Mouse (Mus musculus) right cerebral cortex, postnatal 14 days (tissue): Measurements from ENCODE around the gene Lrrc31.
"Not testable (repeated sequence)": the region's sequence is repeated elsewhere in the genome, so short reads cannot be mapped to it uniquely, and the experiment has no call there.

ENCODE experiments used
- DNase-seq: peaks from one replicate; pipeline ENCODE4 v3.0.0; 2022

Lrrc31 gene

DNA sequence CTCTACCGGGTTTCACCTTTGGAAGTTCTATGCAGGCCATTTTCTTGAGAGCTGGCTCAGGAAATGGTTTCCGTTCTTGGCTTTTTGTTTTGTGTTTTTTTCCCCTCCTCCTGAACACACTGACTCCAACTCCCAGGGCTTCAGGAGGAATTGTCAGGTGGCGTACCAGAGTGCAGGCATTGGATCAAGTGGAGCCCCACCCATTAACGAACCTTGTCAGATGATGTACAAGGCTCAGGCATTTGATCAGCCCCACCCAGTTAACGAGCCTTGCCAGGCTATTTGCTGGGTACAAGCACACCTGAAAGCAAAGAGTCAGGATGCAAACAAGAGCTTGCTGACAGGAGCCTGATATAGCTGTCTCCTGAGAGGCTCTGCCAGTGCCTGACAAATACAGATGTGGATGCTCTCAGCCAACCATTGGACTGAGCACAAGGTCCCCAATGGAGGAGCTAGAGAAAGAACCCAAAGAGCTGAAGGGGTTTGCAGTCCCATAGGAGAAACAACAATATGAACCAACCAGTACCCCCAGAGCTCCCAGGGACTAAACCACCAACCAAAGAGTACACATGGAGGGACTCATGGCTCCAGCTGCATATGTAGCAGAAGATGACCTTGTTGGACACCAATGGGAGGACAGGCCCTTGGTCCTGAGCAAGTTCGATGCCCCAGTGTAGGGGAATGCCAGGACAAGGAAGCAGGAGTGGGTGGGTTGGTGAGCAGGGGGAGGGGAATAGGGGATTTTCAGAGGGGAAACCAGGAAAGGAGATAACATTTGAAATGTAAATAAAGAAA, at the start of gene Lrrc31:
Gene Lrrc31, minus strand, starts transcription at position 133 of the 795 bp plus-strand sequence.
- not testable (repeated sequence) for DNase-seq

DNA sequence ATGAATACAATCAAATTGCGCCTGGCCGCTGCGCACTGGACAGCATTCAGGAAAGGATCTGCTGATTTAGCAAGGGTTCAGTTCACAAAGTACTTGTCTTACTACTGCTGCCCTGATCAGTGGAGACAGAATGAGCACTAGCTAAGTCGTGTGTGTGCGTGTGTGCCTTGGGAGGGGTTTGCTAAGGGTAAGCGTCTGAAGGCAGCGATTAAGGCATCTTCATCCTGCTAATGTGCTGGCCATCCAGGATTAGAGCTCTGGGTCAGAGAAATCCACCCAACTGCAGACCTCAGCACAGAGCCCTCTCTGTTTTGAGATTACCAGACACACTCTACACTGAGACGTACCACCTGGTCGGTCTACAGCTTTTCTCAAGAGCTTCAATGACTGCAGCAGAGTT, 48.7 kb upstream of the Lrrc31 start:
- no peak for DNase-seq

- no peak for DNase-seq
Observed at GRCm38 (mm10) chr3:30746006-30746405, 46.4 kb upstream of the Lrrc31 start, which contains the start of gene Samd7. TSS of gene Samd7 (plus strand) at chr3:30746293.

DNA sequence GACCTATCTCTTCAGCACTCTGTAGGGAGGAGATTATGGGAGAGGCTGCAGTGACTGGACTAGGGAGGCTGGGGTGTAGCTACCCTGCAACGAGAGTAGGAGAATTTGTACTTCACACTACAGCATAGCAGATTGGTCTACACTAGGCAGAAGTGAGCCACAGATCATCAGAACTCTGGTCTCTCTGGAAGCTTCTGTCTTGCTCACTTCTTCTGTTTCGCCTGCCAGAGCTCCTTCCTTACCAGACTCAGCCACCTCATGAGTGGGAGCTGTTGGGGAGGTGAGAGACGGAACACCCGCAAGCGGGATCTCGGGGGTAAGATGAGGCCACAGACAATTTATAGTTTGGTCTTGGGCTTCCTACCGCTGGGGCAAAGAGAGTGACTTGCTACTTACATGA, 43.2 kb upstream of the Lrrc31 start:
- no peak for DNase-seq

DNA sequence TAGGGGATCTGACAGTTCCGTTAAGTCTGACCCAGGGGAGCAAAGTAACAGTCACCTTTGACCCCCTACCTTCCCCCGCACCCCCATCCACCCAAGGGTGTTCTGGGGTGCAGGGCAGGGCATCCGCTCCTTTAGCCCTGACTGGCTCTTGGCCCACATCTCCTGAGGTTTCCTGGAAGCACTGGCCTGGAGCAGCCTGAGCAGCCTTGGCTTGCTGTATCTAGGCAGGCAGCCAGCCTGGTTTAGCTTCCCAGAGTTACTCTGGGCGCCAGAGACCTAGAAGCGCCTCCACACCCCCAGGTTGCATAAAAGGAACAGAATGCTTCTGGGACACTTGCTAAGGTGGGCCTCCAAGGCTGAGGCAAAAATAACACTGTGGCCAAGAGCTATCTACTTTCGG, 41.7 kb upstream of the Lrrc31 start:
- DNase-seq: peak; percentile 59

DNA sequence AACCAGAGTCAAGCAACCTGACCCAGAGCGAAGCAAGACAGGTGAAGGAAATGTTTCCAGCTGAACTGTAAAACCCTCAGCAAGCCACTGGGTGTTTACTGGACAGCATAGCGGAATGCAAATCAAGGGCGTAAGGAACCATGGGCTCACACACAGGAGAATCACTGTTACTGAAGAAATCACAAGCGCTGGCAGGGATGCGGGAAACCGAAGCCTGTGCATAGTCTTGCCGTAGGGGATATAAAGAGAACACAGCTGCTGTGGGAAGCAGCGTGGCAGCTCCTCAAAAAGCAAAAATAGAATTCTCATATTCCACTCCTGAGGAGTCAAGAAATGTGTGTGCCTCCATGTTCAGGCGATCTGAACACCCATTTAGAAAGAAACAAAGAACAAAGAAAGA, 37.2 kb upstream of the Lrrc31 start:
- peak; percentile 48 for DNase-seq

DNA sequence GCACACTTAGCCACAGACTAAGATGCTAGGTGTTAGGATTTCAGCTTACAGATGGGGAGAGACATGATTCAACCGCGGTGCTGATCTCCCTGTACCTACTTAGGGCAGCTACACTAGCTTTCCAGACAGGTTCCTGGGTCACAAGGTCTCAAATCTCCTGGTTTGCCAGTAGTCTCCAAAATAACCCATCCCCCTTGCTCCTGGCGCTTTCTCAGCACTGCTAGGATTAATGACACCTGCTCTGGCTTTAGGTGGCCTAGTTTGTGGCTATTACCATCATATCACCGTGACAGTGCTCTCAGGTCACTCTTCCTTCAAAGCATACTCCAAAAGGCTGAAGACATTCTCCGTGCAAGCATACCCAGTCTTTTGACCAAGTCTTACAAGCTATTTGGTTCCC, 29.4 kb upstream of the Lrrc31 start:
- no peak for DNase-seq

DNA sequence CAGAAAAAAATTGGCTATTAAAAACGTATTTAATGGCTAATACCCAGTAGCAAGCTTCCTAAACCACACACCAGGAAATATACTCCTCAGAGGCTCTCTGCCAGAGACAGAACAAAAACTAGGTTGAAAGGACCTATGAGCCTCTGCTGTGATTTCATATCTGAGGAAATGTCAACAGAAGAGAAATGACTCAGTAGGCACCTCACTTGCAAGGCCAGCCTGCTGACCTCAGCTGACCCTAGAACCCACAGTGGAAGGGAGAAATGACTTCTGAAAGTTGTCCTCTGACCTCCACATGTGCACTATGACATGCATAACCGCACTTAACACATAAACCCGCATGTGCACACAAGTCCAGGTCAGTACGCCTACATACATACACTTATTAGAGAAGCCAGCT, 27.6 kb upstream of the Lrrc31 start:
- DNase-seq: no peak

GRCm38 (mm10) chr3:30725514-30725913, 25.9 kb upstream of the Lrrc31 start:
- no peak for DNase-seq

- no peak for DNase-seq
Observed at GRCm38 (mm10) chr3:30724848-30725465, 25.3 kb upstream of the Lrrc31 start.

DNA sequence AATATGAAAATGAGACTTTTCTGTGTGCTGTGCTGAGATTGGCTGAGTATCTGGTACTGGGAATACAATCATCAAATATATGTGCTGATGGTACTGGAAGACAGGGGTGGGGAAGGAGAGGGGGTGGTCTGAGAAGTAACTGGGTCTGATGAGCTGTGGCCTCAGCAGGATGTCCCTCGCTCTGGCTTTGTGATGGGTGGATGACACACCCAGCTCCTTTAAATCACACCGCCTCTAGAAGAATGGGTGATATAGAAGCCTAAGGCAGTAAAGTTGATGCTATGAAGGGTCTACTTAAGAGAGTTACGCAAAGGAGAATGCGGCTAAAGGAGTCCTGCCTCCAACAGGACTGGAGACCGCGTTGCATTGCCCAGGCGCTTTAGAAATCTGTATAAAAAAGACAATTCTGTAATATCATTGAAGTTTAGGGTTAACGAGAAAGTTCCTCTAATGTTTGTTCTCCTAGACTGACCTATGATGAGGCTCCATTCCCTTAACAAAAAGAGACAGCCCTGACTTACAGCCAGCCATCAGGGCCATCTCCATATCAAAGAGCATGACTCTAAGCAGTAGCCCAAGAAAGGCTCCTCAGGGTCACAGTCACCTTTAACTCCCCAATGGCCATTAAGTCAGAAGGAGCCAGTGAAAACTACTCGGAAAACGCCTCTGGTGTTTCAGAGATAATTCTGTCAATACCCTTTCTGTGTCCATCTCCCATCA, 24.6 kb upstream of the Lrrc31 start:
- no peak for DNase-seq

GRCm38 (mm10) chr3:30723179-30723578, 23.5 kb upstream of the Lrrc31 start:
- no peak for DNase-seq

DNA sequence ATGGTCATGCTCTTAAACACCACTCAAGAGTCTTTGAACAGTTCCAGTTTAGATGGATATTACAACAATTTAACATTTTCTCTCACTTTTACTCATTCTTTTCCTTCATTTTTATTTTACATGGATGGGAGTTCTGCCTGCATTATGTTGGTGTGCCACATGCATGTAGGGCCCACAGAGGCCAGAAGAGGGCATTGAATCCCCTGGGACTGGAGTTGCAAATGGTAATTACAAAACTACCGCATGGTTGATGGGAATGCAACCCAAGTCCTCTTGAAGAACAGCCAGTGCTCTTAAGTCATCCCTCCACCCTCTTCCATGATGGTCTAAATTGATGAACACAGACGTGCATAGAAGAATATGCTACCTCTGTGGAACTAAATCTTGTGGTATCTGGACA, 22.8 kb upstream of the Lrrc31 start:
- no peak for DNase-seq

GRCm38 (mm10) chr3:30722036-30722435, 22.4 kb upstream of the Lrrc31 start:
- no peak for DNase-seq

GRCm38 (mm10) chr3:30718649-30719048, 19.0 kb upstream of the Lrrc31 start:
- no peak for DNase-seq

DNA sequence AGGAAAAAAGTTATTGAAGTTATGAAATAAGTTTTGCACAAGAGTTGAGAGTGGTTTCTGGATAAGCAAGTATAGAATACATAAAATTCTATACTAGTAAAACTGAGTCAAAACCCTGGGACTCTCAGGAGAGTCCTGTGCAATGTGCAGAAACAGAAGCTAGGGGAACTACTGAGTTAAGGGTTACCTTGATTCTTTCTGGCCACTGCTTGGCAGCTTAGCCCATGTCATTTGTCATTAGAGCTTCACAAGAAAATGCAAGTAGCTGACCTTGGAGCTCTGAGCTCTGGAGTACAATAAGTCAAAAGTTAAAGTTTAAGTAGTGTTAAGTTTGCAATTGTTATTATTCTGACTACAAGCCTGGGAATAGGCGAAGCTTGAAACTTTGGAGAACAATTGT, 13.7 kb upstream of the Lrrc31 start:
- no peak for DNase-seq

DNA sequence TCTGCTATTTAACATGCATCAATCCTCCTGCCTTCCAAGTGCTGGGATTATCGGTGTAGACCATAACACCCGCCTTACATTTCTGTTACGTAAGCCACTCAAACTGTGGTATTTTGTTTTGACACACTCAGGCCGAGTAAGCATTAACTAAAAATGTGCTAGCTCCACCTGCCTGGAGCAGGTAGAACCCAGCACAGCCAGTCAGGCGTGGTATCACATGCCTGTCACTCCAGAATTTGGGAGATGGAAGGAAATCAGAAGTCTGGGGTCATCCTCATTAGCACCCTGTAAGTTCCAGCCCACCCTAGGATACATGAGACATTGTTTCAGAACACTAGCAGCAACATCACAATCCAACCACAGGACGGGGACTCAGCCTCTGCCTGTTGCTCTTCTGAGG, 10.5 kb upstream of the Lrrc31 start:
- no peak for DNase-seq

DNA sequence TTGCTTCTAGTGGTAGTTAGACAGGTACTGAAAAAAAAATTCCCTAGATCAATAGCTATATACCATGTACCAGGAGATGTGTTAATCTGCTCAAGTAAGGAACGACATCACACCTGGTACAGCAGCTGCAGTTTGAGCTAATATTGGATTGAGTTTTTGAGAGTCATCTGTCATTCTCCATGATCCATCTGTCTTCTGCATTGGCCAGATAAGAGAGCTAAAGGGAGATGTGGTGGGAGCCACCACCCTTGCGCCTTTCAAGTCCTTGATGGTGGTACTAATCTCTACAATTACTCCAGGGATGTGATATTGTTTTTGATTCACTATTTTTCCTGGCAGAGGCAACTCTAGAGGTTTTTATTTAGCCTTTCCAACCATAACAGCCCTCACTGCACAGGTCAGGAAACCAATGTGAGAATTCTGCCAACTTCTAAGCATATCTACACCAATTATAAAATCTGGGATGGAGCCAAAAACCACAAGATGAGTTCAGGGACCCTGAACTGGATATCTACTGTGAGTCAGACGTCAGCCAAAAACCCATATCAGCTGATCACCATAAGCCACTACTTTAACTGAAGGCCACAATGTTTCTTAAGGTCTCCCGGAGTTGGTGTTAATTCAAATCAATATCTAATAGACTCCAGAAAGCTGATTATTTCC, 7.1 kb upstream of the Lrrc31 start:
- DNase-seq: no peak

DNA sequence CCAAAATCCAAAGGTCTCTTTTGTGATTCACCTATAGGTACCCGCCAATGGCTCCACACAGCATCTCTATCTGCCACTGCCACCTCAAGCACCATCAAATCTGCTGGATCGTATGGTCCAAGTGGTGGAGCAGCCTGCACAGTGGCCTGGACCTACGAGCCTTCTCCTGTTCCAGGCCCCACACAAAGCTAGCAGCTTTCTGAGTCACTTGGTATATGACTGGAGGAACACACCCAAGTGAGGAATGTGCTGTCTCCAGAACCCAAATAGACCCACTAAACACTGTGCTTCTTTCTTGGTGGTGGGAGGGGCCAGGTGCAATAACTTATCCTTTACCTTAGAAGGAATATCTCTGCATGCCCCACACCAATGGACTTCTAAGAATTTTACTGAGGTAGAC, 6.3 kb upstream of the Lrrc31 start:
- DNase-seq: no peak

DNA sequence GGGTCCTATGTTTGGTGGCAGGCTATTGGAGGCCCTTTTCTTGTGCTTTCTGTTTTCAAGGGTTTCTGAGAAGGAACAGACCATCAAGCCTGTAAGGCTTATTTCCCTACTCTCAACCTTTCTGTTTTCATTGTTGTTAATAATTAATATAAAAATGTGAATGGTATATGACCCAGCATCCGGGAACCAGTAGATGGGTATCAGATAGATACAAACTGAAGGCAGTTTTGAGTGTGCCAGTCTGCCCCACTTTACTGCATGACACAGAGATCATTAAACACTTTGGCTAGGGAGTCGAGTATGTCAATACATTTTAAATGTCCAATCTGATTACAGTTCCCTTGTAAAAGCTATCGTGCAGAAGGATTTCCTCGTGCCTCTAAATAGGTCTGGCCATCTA, 1.8 kb downstream of the Lrrc31 start:
- no peak for DNase-seq

DNA sequence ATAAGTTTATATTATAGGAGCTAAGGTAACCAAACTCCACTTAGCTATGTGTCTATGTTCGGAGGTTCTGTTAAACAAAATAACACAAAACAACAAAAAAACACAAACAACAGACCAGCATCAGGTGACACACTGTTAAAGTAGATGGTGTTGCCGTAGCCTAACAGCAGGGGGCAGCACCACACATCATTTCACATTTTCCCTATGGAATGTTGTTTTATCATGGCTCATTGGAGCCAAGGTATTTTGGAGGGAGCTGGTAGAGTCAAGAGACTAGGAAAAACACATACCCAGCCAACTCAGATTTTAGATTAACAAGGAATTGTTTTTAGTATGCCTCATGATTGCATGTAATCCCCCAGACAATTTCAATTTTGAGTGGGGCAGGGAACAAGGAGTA, 3.3 kb downstream of the Lrrc31 start:
- peak; percentile 65 for DNase-seq

DNA sequence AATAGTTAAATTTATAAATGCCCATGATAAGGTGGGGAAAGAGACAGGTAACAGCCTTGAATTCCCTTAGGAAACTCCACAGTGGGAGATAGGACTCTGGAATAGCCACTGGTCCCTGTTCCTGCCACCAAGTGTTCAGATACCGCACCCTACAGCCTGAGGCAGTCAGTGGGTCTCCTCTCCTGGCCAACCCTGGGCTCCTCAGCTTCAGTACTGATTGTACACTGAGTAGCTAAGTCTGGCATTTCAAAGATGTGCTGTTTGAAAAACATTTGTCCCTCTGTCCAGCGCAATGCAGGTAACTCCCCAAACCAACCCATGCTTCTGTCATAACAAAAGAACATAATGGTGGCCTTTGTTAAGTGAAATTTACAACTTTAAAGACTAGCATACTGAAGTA, 4.0 kb downstream of the Lrrc31 start:
- DNase-seq: no peak

GRCm38 (mm10) chr3:30690976-30691375, 8.7 kb downstream of the Lrrc31 start:
- DNase-seq: no peak
